Mouse (Mus musculus): ENCODE results near the gene Cnot6.

DNA sequence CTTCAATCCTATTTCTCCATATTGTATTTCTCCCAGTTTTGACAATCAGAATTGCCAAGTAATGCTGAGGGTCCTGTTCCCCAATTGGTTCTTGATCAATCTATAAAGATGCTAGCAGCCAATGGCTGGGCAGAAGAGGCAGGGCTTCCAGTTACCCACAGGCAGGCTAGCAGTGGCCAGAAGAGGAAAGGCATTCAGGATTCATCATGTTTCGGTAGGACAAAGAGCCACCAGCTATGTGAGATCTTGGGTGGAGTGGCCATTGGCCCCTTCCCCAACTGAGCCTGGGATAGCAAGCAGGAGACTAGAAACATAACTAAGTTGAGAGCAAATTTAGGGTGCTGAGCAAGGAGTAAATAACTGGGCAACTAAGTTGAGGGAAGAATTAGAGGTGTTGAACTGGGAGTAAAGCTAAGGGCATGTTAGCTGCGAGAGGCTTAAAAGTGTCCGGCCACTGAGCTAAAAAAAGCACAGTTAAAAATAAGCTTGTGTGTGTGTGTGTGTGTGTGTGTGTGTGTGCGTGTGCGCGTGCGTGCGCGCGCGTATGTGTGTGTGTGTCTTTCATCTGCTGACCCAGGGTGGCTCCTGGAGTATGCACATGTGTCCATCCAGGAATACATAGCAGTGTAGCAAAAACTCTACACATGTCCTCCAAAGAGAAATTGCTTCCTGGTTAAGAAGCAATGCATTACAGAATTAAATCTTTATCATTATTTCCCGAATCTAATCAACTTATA is 28.1 kb downstream of the Cnot6 start:
- no peak for TF ChIP-seq EP300 (IDR thresholded peaks at IDR 0.05)
- no peak for TF ChIP-seq CTCF (IDR thresholded peaks at IDR 0.05)
